Mouse (Mus musculus) MEL (cell line): Measurements from ENCODE around the gene Fut1. TPM values are rescaled to one million over a fixed set of nuclear protein-coding genes. Genes with fewer than 3 reads are reported as not detected.

Experiments
- DNase-seq: peaks from one replicate; pipeline ENCODE4 v3.0.0; 2011; ENCODE audit warnings: low read depth, low spot score
- H3K27ac ChIP-seq: 2 replicates; pipeline ENCODE4 v1.5.1; 2012; ENCODE audit warnings: low read depth, mild to moderate bottlenecking, control low read depth, low read length, moderate library complexity; ENCODE audit not compliant: control insufficient read depth
- H3K27me3 ChIP-seq, 2 experiments: fragments of 150-350 bp in 1 of 2; sonication (generic) in 1 of 2; 2 replicates each; pipeline ENCODE4 v1.6.1; 2012; ENCODE audit warnings: low read length in 2 of 2, mild to moderate bottlenecking in 2 of 2, improper control_type of control experiment in 1 of 2, moderate library complexity in 1 of 2; ENCODE audit not compliant: insufficient read depth in 2 of 2, control insufficient read depth in 1 of 2
- H3K36me3 ChIP-seq, 2 experiments: 2 replicates each; pipeline ENCODE4 v1.6.1; 2012 to 2014; ENCODE audit warnings: low read length in 2 of 2, improper control_type of control experiment in 1 of 2, inconsistent platforms in 1 of 2, mild to moderate bottlenecking in 1 of 2; ENCODE audit not compliant: insufficient read depth in 2 of 2, control insufficient read depth in 1 of 2
- H3K4me1 ChIP-seq, 2 experiments: fragments of 150-350 bp in 1 of 2; sonication (generic) in 1 of 2; 2 replicates each; pipeline ENCODE4 v1.6.1; 2012; ENCODE audit warnings: low read length in 2 of 2, improper control_type of control experiment in 1 of 2, mild to moderate bottlenecking in 1 of 2; ENCODE audit not compliant: insufficient read depth in 2 of 2, control insufficient read depth in 1 of 2
- H3K4me3 ChIP-seq, 2 experiments: fragments of 150-350 bp in 1 of 2; sonication (generic) in 1 of 2; 2 replicates each; pipeline ENCODE4 v1.5.1; 2012; ENCODE audit warnings: low read depth in 2 of 2, low read length in 2 of 2, mild to moderate bottlenecking in 2 of 2, moderate library complexity in 2 of 2, control low read depth in 1 of 2, improper control_type of control experiment in 1 of 2; ENCODE audit not compliant: control insufficient read depth in 1 of 2, insufficient read depth in 1 of 2
- H3K79me2 ChIP-seq: 2 replicates; pipeline ENCODE4 v1.6.1; 2012; ENCODE audit warnings: mild to moderate bottlenecking, low read length, moderate library complexity; ENCODE audit not compliant: control insufficient read depth, poor library complexity, insufficient read depth
- H3K9ac ChIP-seq: 2 replicates; pipeline ENCODE4 v1.6.1; 2012; ENCODE audit warnings: low read depth, mild to moderate bottlenecking, control low read depth, low read length, moderate library complexity; ENCODE audit not compliant: control insufficient read depth, poor library complexity, severe bottlenecking
- H3K9me3 ChIP-seq: fragments of 150-350 bp; sonication (generic); replicated peaks from 2 replicates; pipeline ENCODE4 v1.6.1; 2012; ENCODE audit warnings: mild to moderate bottlenecking, low read length, improper control_type of control experiment, moderate library complexity; ENCODE audit not compliant: insufficient read depth
- CTCF ChIP-seq, 3 experiments: IDR thresholded peaks in 2 of 3; conservative IDR thresholded peaks in 1 of 3; 2 replicates each; pipeline ENCODE4 v1.5.1; 2011 to 2012; ENCODE audit warnings: low read length in 3 of 3, low read depth in 2 of 3, mild to moderate bottlenecking in 2 of 3, improper control_type of control experiment in 1 of 3, inconsistent platforms in 1 of 3, mixed read lengths in 1 of 3, moderate library complexity in 1 of 3; ENCODE audit not compliant: control insufficient read depth in 1 of 3, insufficient read depth in 1 of 3, poor library complexity in 1 of 3, severe bottlenecking in 1 of 3
- E2F4 ChIP-seq: IDR thresholded peaks from 2 replicates; pipeline ENCODE4 v1.6.1; 2011; ENCODE audit warnings: low read depth, low read length, improper control_type of control experiment, borderline replicate concordance
- ELF1 ChIP-seq: IDR thresholded peaks from 2 replicates; pipeline ENCODE4 v1.6.1; 2014; ENCODE audit warnings: low read depth, mild to moderate bottlenecking, inconsistent platforms, low read length, improper control_type of control experiment, moderate library complexity
- GATA1 ChIP-seq: IDR thresholded peaks from 2 replicates; pipeline ENCODE4 v1.6.1; 2011; ENCODE audit warnings: low read depth, low read length, improper control_type of control experiment
- HCFC1 ChIP-seq: IDR thresholded peaks from 2 replicates; pipeline ENCODE4 v1.6.1; 2012; ENCODE audit warnings: low read depth, mild to moderate bottlenecking, inconsistent platforms, low read length, improper control_type of control experiment, moderate library complexity
- JUND ChIP-seq: IDR thresholded peaks from 2 replicates; pipeline ENCODE4 v1.6.1; 2011; ENCODE audit warnings: low read depth, mild to moderate bottlenecking, improper control_type of control experiment, low read length
- KAT2A ChIP-seq: conservative IDR thresholded peaks from 2 replicates; pipeline ENCODE4 v1.6.1; 2012; ENCODE audit warnings: low read depth, low read length, improper control_type of control experiment, inconsistent platforms
- MAFK ChIP-seq: IDR thresholded peaks from 2 replicates; pipeline ENCODE4 v1.6.1; 2011; ENCODE audit warnings: low read depth, mild to moderate bottlenecking, low read length, improper control_type of control experiment, borderline replicate concordance
- MAX ChIP-seq: IDR thresholded peaks from 2 replicates; pipeline ENCODE4 v1.6.1; 2011; ENCODE audit warnings: low read length, improper control_type of control experiment
- MAZ ChIP-seq: IDR thresholded peaks from 2 replicates; pipeline ENCODE4 v1.6.1; 2012; ENCODE audit warnings: low read depth, mild to moderate bottlenecking, inconsistent platforms, low read length, improper control_type of control experiment
- MEF2A ChIP-seq: IDR thresholded peaks from 2 replicates; pipeline ENCODE4 v1.6.1; 2014; ENCODE audit warnings: low read depth, mild to moderate bottlenecking, inconsistent platforms, low read length, improper control_type of control experiment; ENCODE audit not compliant: poor library complexity, insufficient replicate concordance, severe bottlenecking; ENCODE audit errors: extremely low read depth
- MXI1 ChIP-seq: IDR thresholded peaks from 2 replicates; pipeline ENCODE4 v1.6.1; 2011; ENCODE audit warnings: mild to moderate bottlenecking, low read depth, low read length, improper control_type of control experiment
- MYB ChIP-seq: IDR thresholded peaks from 2 replicates; pipeline ENCODE4 v1.6.1; 2011; ENCODE audit warnings: mild to moderate bottlenecking, low read depth, low read length, improper control_type of control experiment
- NELFE ChIP-seq: IDR thresholded peaks from 2 replicates; pipeline ENCODE4 v1.6.1; 2011; ENCODE audit warnings: low read depth, low read length, improper control_type of control experiment
- NRF1 ChIP-seq: IDR thresholded peaks from 2 replicates; pipeline ENCODE4 v1.6.1; 2014; ENCODE audit warnings: low read depth, mild to moderate bottlenecking, inconsistent platforms, low read length, improper control_type of control experiment, moderate library complexity; ENCODE audit not compliant: poor library complexity, insufficient read depth, severe bottlenecking
- POLR2A ChIP-seq, 2 experiments: IDR thresholded peaks; 2 replicates each; pipeline ENCODE4 v1.6.1; 2011 to 2012; ENCODE audit warnings: low read length in 2 of 2, mild to moderate bottlenecking in 2 of 2, control low read depth in 1 of 2, improper control_type of control experiment in 1 of 2, low read depth in 1 of 2, moderate library complexity in 1 of 2; ENCODE audit not compliant: control insufficient read depth in 1 of 2, insufficient read depth in 1 of 2, poor library complexity in 1 of 2
- POLR2AphosphoS2 ChIP-seq: IDR thresholded peaks from 2 replicates; pipeline ENCODE4 v1.6.1; 2011; ENCODE audit warnings: low read length, improper control_type of control experiment
- RAD21 ChIP-seq: IDR thresholded peaks from 2 replicates; pipeline ENCODE4 v1.6.1; 2011; ENCODE audit warnings: mild to moderate bottlenecking, low read depth, low read length, improper control_type of control experiment
- RCOR1 ChIP-seq: IDR thresholded peaks from 2 replicates; pipeline ENCODE4 v1.6.1; 2012; ENCODE audit warnings: low read depth, mild to moderate bottlenecking, inconsistent platforms, low read length, improper control_type of control experiment
- SIN3A ChIP-seq: IDR thresholded peaks from 2 replicates; pipeline ENCODE4 v1.6.1; 2012; ENCODE audit warnings: low read length, improper control_type of control experiment, inconsistent platforms
- SMC3 ChIP-seq: IDR thresholded peaks from 2 replicates; pipeline ENCODE4 v1.6.1; 2011; ENCODE audit warnings: low read depth, low read length, improper control_type of control experiment
- TBP ChIP-seq: IDR thresholded peaks from 2 replicates; pipeline ENCODE4 v1.8.0; 2011; ENCODE audit warnings: low read depth, low read length, improper control_type of control experiment
- UBTF ChIP-seq: IDR thresholded peaks from 2 replicates; pipeline ENCODE4 v1.6.1; 2012; ENCODE audit warnings: low read depth, mild to moderate bottlenecking, inconsistent platforms, low read length, improper control_type of control experiment, moderate library complexity, borderline replicate concordance; ENCODE audit not compliant: insufficient read depth
- ZMIZ1 ChIP-seq: IDR thresholded peaks from 2 replicates; pipeline ENCODE4 v1.6.1; 2012; ENCODE audit warnings: low read depth, mild to moderate bottlenecking, inconsistent platforms, low read length, improper control_type of control experiment, moderate library complexity
- ZNF384 ChIP-seq: IDR thresholded peaks from 2 replicates; pipeline ENCODE4 v1.6.1; 2012; ENCODE audit warnings: low read depth, mild to moderate bottlenecking, inconsistent platforms, low read length, improper control_type of control experiment
- polyA plus RNA-seq, 2 experiments: library from polyadenylated mRNA; stranded (reverse) in 1 of 2; unstranded in 1 of 2; fragments of >175 nt in 1 of 2; fragments of >200 nt in 1 of 2; gene quantifications; 2 replicates each; pipeline versions ENCODE4 v1.2.1 to v1.2.4; 2012; ENCODE audit warnings: low replicate concordance in 2 of 2, low read depth in 1 of 2; ENCODE audit not compliant: insufficient read length in 2 of 2, insufficient read depth in 1 of 2, missing spikeins in 1 of 2
- total RNA-seq: library from RNA; depleted of rRNA; stranded (reverse); fragments of 300-350 nt; gene quantifications from 2 replicates; pipeline ENCODE4 v1.2.3, GENCODE M21; 2012

Fut1 gene
- total and polyA plus RNA-seq, 3 experiments, result 0.04 TPM; not detected in 2

DNA sequence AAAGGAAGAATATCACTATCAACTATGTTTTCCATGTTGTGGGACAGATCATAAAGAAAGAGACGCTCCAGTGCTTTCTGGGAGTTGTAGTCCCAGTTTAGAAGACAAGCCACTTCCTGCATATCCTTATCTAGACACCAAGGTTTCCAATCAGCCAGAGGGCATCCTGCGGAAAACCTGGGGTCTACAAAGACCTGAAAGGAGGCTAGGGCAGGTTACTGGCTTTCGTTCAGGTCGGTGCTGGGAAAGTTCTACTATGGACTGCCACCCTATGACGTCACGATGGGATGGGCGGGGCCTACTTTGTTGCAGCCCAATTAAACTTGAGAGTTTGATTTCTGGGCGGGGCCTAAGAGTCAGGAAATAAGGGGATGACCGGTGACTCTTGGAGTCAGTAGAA, 4.4 kb downstream of the Fut1 start, which contains the start of gene Izumo1:
TSS of gene Izumo1 (plus strand) at position 369 of the 400 bp plus-strand sequence.
- DNase-seq, result peak; percentile 73
- Histone ChIP-seq H3K36me3 (no peaks in the 10 kb centered on the region; a peak in 1 of 4 replicates), H3K27me3 (peaks cover 0 to 2% of the 10 kb centered on the region in 2 experiments; a peak in 2 of 4 replicates), H3K79me2 (no peaks in the 10 kb centered on the region), H3K27ac (no peak within 1 kb of the TSS), H3K9ac (no peak within 1 kb of the TSS), H3K4me3 (peak within 1 kb of the TSS; percentile 46 to 65; a peak in 3 of 4 replicates), H3K9me3 (no peaks in the 10 kb centered on the region), H3K4me1 (peaks cover 3 to 8% of the 10 kb centered on the region in 2 experiments; a peak in 2 of 4 replicates)
- TF ChIP-seq MAFK, result no peak
- peak in 1 of 2 experiments; percentile 26; a peak in 1 of 4 replicates for TF ChIP-seq POLR2A (IDR thresholded peaks at IDR 0.05; ENCODE audit: control insufficient read depth in 1 of 2, insufficient read depth in 1 of 2, low read depth in 1 of 2, low read length in 2 of 2, poor library complexity in 1 of 2)
- peak; percentile 72 for TF ChIP-seq KAT2A
- no peak for TF ChIP-seq MAZ
- TF ChIP-seq GATA1, result peak; percentile 64
- TF ChIP-seq ELF1, result peak; percentile 91
- TF ChIP-seq POLR2AphosphoS2, result no peak
- no peak for TF ChIP-seq ZMIZ1
- peak; percentile 94 for TF ChIP-seq HCFC1
- TF ChIP-seq RAD21, result no peak
- TF ChIP-seq NRF1, result no peak
- TF ChIP-seq E2F4, result no peak
- TF ChIP-seq SIN3A, result no peak
- no peak for TF ChIP-seq UBTF
- TF ChIP-seq TBP, result peak; percentile 60

DNA sequence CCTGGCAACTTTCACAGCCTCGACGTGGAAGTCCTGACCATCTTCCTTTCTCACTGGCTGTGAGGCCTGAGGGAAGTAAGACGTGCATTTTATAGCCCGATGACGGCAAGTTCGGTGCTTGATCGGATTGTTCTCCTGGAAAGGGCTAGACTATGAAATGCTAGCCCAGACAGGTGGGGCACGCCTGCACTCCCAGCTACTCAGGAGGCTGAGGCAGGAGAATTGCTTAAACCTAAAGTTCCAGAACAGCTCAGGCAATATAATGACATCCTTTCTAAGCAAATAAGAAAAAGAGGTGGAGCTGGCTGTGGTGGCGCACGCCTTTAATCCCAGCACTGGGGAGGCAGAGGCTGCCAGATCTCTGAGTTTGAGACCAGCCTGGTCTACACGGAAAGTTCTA, 6.4 kb downstream of the Fut1 start:
- H3K4me3 ChIP-seq, result no peak overlapping the region
- peaks cover 0 to 2% of the 10 kb centered on the region in 2 experiments; a peak in 2 of 4 replicates for H3K27me3 ChIP-seq
- no peaks in the 10 kb centered on the region for H3K36me3 ChIP-seq
- TF ChIP-seq MAX, result no peak
- no peak for TF ChIP-seq HCFC1
- no peak for TF ChIP-seq NRF1
- no peak for TF ChIP-seq MEF2A
- TF ChIP-seq MXI1, result no peak
- TF ChIP-seq ZNF384, result no peak
- no peak for TF ChIP-seq SMC3
- TF ChIP-seq JUND, result no peak
- TF ChIP-seq MYB, result no peak
- TF ChIP-seq KAT2A, result no peak
- TF ChIP-seq CTCF (IDR thresholded peaks at IDR 0.05 in 2 of 3, conservative IDR thresholded peaks at IDR 0.05 in 1 of 3; ENCODE audit: control insufficient read depth in 1 of 3, insufficient read depth in 1 of 3, low read depth in 2 of 3, low read length in 3 of 3, poor library complexity in 1 of 3, severe bottlenecking in 1 of 3), result no peak
- TF ChIP-seq RCOR1, result no peak
- no peak for TF ChIP-seq GATA1
- no peak for TF ChIP-seq UBTF
- TF ChIP-seq RAD21, result no peak
- no peak for TF ChIP-seq MAFK
- TF ChIP-seq NELFE, result no peak
- no peak overlapping the region for H3K9ac ChIP-seq
- H3K9me3 ChIP-seq, result no peaks in the 10 kb centered on the region
- DNase-seq, result peak; percentile 42
- H3K79me2 ChIP-seq, result peaks cover 1% of the 10 kb centered on the region; the same call in 1 of the 2 replicates
- no peak overlapping the region for H3K27ac ChIP-seq
- peaks cover 0 to 15% of the 10 kb centered on the region in 2 experiments; a peak in 2 of 4 replicates for H3K4me1 ChIP-seq
